Mouse (Mus musculus) heart, embryonic 13.5 days (tissue): ENCODE measurements around the gene Mst1r. TPM values are rescaled to one million over a fixed set of nuclear protein-coding genes. Genes with fewer than 3 reads are reported as not detected.

ENCODE experiments used
- ATAC-seq: fragments of 200-750 bp; cut with Nextera tagmentation; 2 replicates; pipeline ENCODE4 v1.8.0; 2017; ENCODE audit warnings: moderate TSS enrichment; ENCODE audit not compliant: insufficient number of reproducible peaks, low FRiP score, low TSS enrichment; ENCODE audit errors: extremely low read depth
- H3K27ac ChIP-seq: fragments of 300-500 bp; sonication (generic); replicated peaks from 2 replicates; pipeline ENCODE4 v1.5.1; 2015; ENCODE audit warnings: moderate library complexity, mild to moderate bottlenecking, inconsistent platforms
- H3K27me3 ChIP-seq: fragments of 300-500 bp; sonication (generic); replicated peaks from 2 replicates; pipeline ENCODE4 v1.6.1; 2015; ENCODE audit warnings: mild to moderate bottlenecking, inconsistent platforms
- H3K36me3 ChIP-seq: fragments of 300-500 bp; sonication (generic); 2 replicates; pipeline ENCODE4 v1.6.1; 2015; ENCODE audit warnings: mild to moderate bottlenecking, inconsistent platforms
- H3K4me1 ChIP-seq: fragments of 300-500 bp; sonication (generic); 2 replicates; pipeline ENCODE4 v1.6.1; 2015; ENCODE audit warnings: inconsistent platforms
- H3K4me2 ChIP-seq: fragments of 300-500 bp; sonication (generic); 2 replicates; pipeline ENCODE4 v1.6.1; 2015; ENCODE audit warnings: inconsistent platforms, mild to moderate bottlenecking, moderate library complexity
- H3K4me3 ChIP-seq: fragments of 300-500 bp; sonication (generic); 2 replicates; pipeline ENCODE4 v1.5.1; 2015; ENCODE audit warnings: moderate library complexity, mild to moderate bottlenecking, inconsistent platforms
- H3K9ac ChIP-seq: fragments of 300-500 bp; sonication (generic); 2 replicates; pipeline ENCODE4 v1.6.1; 2015; ENCODE audit warnings: inconsistent platforms, mild to moderate bottlenecking, moderate library complexity
- H3K9me3 ChIP-seq: fragments of 300-500 bp; sonication (generic); 2 replicates; pipeline ENCODE4 v1.6.1; 2016; ENCODE audit warnings: inconsistent platforms
- WGBS: fragments of 180-500 bp; shearing (Covaris S2); methylation state at CpG from one replicate; pipeline ENCODE4 v1.1.7; 2015; ENCODE audit warnings: mixed read lengths; 5-methylcytosine and 5-hydroxymethylcytosine counted together
- polyA plus RNA-seq: library from polyadenylated mRNA; unstranded; fragments of >200 nt; fragmentation: Nextera tagmentation; extraction: Ambion mirVana; gene quantifications from 2 replicates; pipeline ENCODE4 v1.2.1, GENCODE M21; 2015

The Mst1r gene
- polyA plus RNA-seq, 1 experiment from 2014 or later, result 4.1 TPM

GRCm38 (mm10) chr9:107959896-107960295 lies 53.2 kb downstream of the Mst1r start:
- peaks cover 26% of the 10 kb centered on the region for H3K4me1 ChIP-seq
- no peaks in the 10 kb centered on the region for H3K9me3 ChIP-seq
- H3K4me3 ChIP-seq, result no peak overlapping the region
- no peak overlapping the region for H3K27ac ChIP-seq
- peaks cover 68% of the 10 kb centered on the region for H3K36me3 ChIP-seq
- no peak for ATAC-seq
- H3K27me3 ChIP-seq, result no peaks in the 10 kb centered on the region
- H3K9ac ChIP-seq, result no peak overlapping the region
- whole genome bisulfite sequencing, result 57% methylated on average over 6 of the region's 6 CpGs
- no peak overlapping the region for H3K4me2 ChIP-seq

GRCm38 (mm10) chr9:107960928-107961327 lies 54.3 kb downstream of the Mst1r start:
- WGBS, result 84% methylated on average over 4 of the region's 4 CpGs
- H3K9ac ChIP-seq, result no peak overlapping the region
- H3K4me3 ChIP-seq, result no peak overlapping the region
- H3K27ac ChIP-seq, result no peak overlapping the region
- ATAC-seq, result no peak
- no peaks in the 10 kb centered on the region for H3K27me3 ChIP-seq
- H3K9me3 ChIP-seq, result no peaks in the 10 kb centered on the region
- peaks cover 69% of the 10 kb centered on the region for H3K36me3 ChIP-seq
- peaks cover 19% of the 10 kb centered on the region for H3K4me1 ChIP-seq
- H3K4me2 ChIP-seq, result no peak overlapping the region

GRCm38 (mm10) chr9:107961351-107961762 lies 54.7 kb downstream of the Mst1r start:
- no peaks in the 10 kb centered on the region for H3K9me3 ChIP-seq
- no peaks in the 10 kb centered on the region for H3K27me3 ChIP-seq
- WGBS, result 85% methylated on average over 10 of the region's 10 CpGs
- H3K4me3 ChIP-seq, result no peak overlapping the region
- H3K9ac ChIP-seq, result no peak overlapping the region
- peaks cover 69% of the 10 kb centered on the region for H3K36me3 ChIP-seq
- no peak for ATAC-seq
- no peak overlapping the region for H3K27ac ChIP-seq
- H3K4me2 ChIP-seq, result no peak overlapping the region
- peaks cover 19% of the 10 kb centered on the region for H3K4me1 ChIP-seq

- Histone ChIP-seq H3K4me3 (no peak overlapping the region), H3K36me3 (peaks cover 64% of the 10 kb centered on the region), H3K4me2 (no peak overlapping the region), H3K9ac (no peak overlapping the region), H3K4me1 (peaks cover 22% of the 10 kb centered on the region), H3K27me3 (no peaks in the 10 kb centered on the region), H3K27ac (no peak overlapping the region), H3K9me3 (no peaks in the 10 kb centered on the region)
- 47% methylated on average over 5 of the region's 5 CpGs for WGBS
- no peak for ATAC-seq
Measured at GRCm38 (mm10) chr9:107961881-107962280, 55.2 kb downstream of the Mst1r start.

GRCm38 (mm10) chr9:107962916-107963315 lies 56.2 kb downstream of the Mst1r start:
- H3K27ac ChIP-seq, result no peak overlapping the region
- H3K9ac ChIP-seq, result no peak overlapping the region
- peaks cover 55% of the 10 kb centered on the region for H3K36me3 ChIP-seq
- no peaks in the 10 kb centered on the region for H3K27me3 ChIP-seq
- no peak overlapping the region for H3K4me3 ChIP-seq
- H3K4me1 ChIP-seq, result peaks cover 22% of the 10 kb centered on the region
- no peak for ATAC-seq
- no peak overlapping the region for H3K4me2 ChIP-seq
- 85% methylated on average over 9 of the region's 9 CpGs for WGBS
- no peaks in the 10 kb centered on the region for H3K9me3 ChIP-seq

GRCm38 (mm10) chr9:107963700-107964099 lies 57.0 kb downstream of the Mst1r start:
- no peak overlapping the region for H3K4me2 ChIP-seq
- peak overlapping the region; percentile 53 for H3K27ac ChIP-seq
- peaks cover 53% of the 10 kb centered on the region for H3K36me3 ChIP-seq
- H3K27me3 ChIP-seq, result no peaks in the 10 kb centered on the region
- WGBS, result 12% methylated on average over 5 of the region's 5 CpGs
- no peak overlapping the region for H3K4me3 ChIP-seq
- H3K9me3 ChIP-seq, result no peaks in the 10 kb centered on the region
- ATAC-seq, result peak; percentile 44; the same call in 1 of the 2 replicates
- H3K4me1 ChIP-seq, result peaks cover 22% of the 10 kb centered on the region
- peak overlapping the region; percentile 2; the same call in 1 of the 2 replicates for H3K9ac ChIP-seq

- H3K27ac ChIP-seq, result peak overlapping the region; percentile 53
- ATAC-seq, result no peak
Measured at GRCm38 (mm10) chr9:107964681-107965080, 58.0 kb downstream of the Mst1r start.

GRCm38 (mm10) chr9:107966676-107967075 lies 60.0 kb downstream of the Mst1r start:
- H3K36me3 ChIP-seq, result peaks cover 46% of the 10 kb centered on the region
- no peak overlapping the region for H3K9ac ChIP-seq
- ATAC-seq, result no peak
- H3K27me3 ChIP-seq, result no peaks in the 10 kb centered on the region
- no peak overlapping the region for H3K27ac ChIP-seq
- no peak overlapping the region for H3K4me2 ChIP-seq
- WGBS, result 82% methylated on average over 10 of the region's 10 CpGs
- peaks cover 35% of the 10 kb centered on the region for H3K4me1 ChIP-seq
- no peaks in the 10 kb centered on the region for H3K9me3 ChIP-seq
- H3K4me3 ChIP-seq, result no peak overlapping the region

More at GRCm38 (mm10) chr9:107964681-107965080, 58.0 kb downstream of the Mst1r start:
- Histone ChIP-seq H3K4me2 (no peak overlapping the region), H3K9me3 (no peaks in the 10 kb centered on the region), H3K9ac (no peak overlapping the region), H3K27me3 (no peaks in the 10 kb centered on the region), H3K4me3 (no peak overlapping the region), H3K36me3 (peaks cover 53% of the 10 kb centered on the region), H3K4me1 (peaks cover 22% of the 10 kb centered on the region)
- 84% methylated on average over 9 of the region's 9 CpGs for WGBS

GRCm38 (mm10) chr9:107967437-107967836 lies 60.8 kb downstream of the Mst1r start:
- H3K27me3 ChIP-seq, result no peaks in the 10 kb centered on the region
- no peak for ATAC-seq
- WGBS, result 79% methylated on average over 6 of the region's 6 CpGs

GRCm38 (mm10) chr9:107968531-107968930 lies 61.9 kb downstream of the Mst1r start:
- Histone ChIP-seq H3K9me3 (no peaks in the 10 kb centered on the region), H3K4me2 (no peak overlapping the region), H3K4me1 (peaks cover 44% of the 10 kb centered on the region), H3K36me3 (peaks cover 30% of the 10 kb centered on the region), H3K27me3 (no peaks in the 10 kb centered on the region), H3K4me3 (no peak overlapping the region), H3K9ac (no peak overlapping the region), H3K27ac (no peak overlapping the region)
- no peak for ATAC-seq
- 85% methylated on average over 7 of the region's 7 CpGs for WGBS

More at GRCm38 (mm10) chr9:107967437-107967836, 60.8 kb downstream of the Mst1r start:
- Histone ChIP-seq H3K4me3 (no peak overlapping the region), H3K4me1 (peaks cover 38% of the 10 kb centered on the region), H3K36me3 (peaks cover 39% of the 10 kb centered on the region), H3K27ac (no peak overlapping the region), H3K4me2 (no peak overlapping the region), H3K9me3 (no peaks in the 10 kb centered on the region), H3K9ac (no peak overlapping the region)
